Mouse (Mus musculus) embryonic facial prominence, embryonic 13.5 days (tissue): Measurements from ENCODE around the gene Dph1. TPM values are rescaled to one million over a fixed set of nuclear protein-coding genes. Genes with fewer than 3 reads are reported as not detected.

Experiments used
- microRNA counts: library from miRNA; unstranded; fragments of <30 nt; microRNA quantifications from one replicate; lab custom pipeline; 2016
- microRNA-seq: library from miRNA; unstranded; fragments of <30 nt; microRNA quantifications from one replicate; pipeline ENCODE4, GENCODE M21; 2016
- polyA plus RNA-seq: library from polyadenylated mRNA; unstranded; fragments of >200 nt; fragmentation: Nextera tagmentation; extraction: Ambion mirVana; gene quantifications from 2 replicates; pipeline ENCODE4 v1.2.1, GENCODE M21; 2015

Gene Dph1
- polyA plus RNA-seq, 1 experiment from 2014 or later: 24.5 TPM

MicroRNA genes within 50 kb of the gene (microRNA counts, 519-probe panel; counts per million panel counts)
- 2,706 counts per million, percentile 65 among the panel's probes with 10 or more counts for microRNA mmu-miR-132 (lab: Ali Mortazavi, UCI)
- microRNA mmu-miR-212 (lab: Ali Mortazavi, UCI): 236 counts per million, percentile 44 among the panel's probes with 10 or more counts

Small RNA genes lying within 50 kb of the gene (microRNA-seq; reads per million reads assigned to microRNA genes)
- 153 reads per million, percentile 60 among the genes with 10 or more reads in this experiment for gene Mir132
- 17.0 reads per million, percentile 33 among the genes with 10 or more reads in this experiment for gene Mir212

Other genes with a start within 250 kb of the Dph1 start
- gene Hic1, start 21.7 kb downstream of the Dph1 start, polyA plus RNA-seq: 8.2 and 9.7 TPM in 2 replicates
- 28.7 and 30.4 TPM in 2 replicates for gene Ovca2, start 12.4 kb downstream of the Dph1 start, polyA plus RNA-seq
- 6.0 and 7.1 TPM in 2 replicates for gene Rtn4rl1, start 2.5 kb upstream of the Dph1 start, polyA plus RNA-seq
- 110 and 120 TPM in 2 replicates for gene Rpa1, start 157.1 kb upstream of the Dph1 start, polyA plus RNA-seq
- gene Smyd4, start 157.2 kb upstream of the Dph1 start, polyA plus RNA-seq: 15.6 and 19.8 TPM in 2 replicates
- 259 and 277 TPM in 2 replicates for gene Serpinf1, start 231.5 kb upstream of the Dph1 start, polyA plus RNA-seq
- 0.13 and 6.7 TPM in 2 replicates for gene Serpinf2, start 248.3 kb upstream of the Dph1 start, polyA plus RNA-seq